Mouse (Mus musculus) ES-E14 (cell line): ENCODE results near the gene Ak5.

Experiments
- CHD2 ChIP-seq: IDR thresholded peaks from 2 replicates; pipeline ENCODE4 v1.6.1; 2014; ENCODE audit warnings: mild to moderate bottlenecking, low read depth, low read length, inconsistent platforms
- ZC3H11A ChIP-seq: IDR thresholded peaks from 2 replicates; pipeline ENCODE4 v1.6.1; 2012; ENCODE audit warnings: low read depth, mild to moderate bottlenecking, inconsistent platforms, low read length, borderline replicate concordance
- ZNF384 ChIP-seq: IDR thresholded peaks from 2 replicates; pipeline ENCODE4 v1.6.1; 2012; ENCODE audit warnings: low read depth, low read length, inconsistent platforms

- TF ChIP-seq ZC3H11A (no peak), ZNF384 (no peak), CHD2 (no peak)
Measured at GRCm38 (mm10) chr3:152577763-152578162, 90.4 kb downstream of the Ak5 start.
